Mouse (Mus musculus) R1 (cell line): ENCODE data around the gene Actl11.

Experiments
- DNase-seq: peaks from one replicate; pipeline ENCODE4 v3.0.0-alpha.2; 2018; ENCODE audit warnings: low read depth, low spot score

The Actl11 gene

DNA sequence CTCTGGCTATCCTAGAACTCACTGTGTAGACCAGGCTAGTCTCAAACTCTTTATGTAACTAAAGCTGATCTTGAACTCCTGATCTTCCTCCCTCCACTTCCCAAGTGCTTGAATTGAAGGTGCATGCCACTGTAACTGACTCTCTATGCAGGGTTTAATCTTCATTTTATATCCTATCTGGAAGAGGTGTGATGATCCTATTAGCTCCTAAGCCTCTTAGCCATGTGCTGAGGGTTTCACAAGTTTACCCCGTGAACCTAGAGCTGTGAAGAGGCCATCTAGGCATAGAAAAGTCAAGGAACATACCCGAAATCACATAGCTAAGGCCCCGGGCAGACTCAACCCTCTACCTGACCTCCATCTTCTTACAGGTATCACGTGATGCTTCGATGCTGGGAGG lies 8.8 kb upstream of the Actl11 start:
- DNase-seq = no peak

DNA sequence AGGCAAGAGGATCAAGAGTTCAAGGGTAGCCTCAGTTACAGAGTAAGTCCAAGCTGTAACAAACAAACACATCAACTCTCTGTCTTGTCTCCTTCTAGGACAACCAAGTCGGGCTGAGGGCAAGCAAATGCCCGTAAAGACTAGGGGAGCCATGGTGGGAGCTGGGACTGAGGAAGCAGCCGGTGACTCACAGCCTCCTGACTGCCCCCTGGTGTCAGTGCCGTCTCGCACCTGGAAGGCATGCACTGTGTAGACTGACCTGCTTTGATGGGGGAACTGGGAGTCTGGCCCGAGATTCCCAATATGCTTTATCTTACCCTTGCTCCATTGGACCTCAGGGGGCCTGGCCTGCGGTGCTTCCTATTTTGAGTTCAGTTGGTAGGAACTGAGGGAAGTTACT lies 5.2 kb upstream of the Actl11 start:
- DNase-seq = peak; percentile 64

DNA sequence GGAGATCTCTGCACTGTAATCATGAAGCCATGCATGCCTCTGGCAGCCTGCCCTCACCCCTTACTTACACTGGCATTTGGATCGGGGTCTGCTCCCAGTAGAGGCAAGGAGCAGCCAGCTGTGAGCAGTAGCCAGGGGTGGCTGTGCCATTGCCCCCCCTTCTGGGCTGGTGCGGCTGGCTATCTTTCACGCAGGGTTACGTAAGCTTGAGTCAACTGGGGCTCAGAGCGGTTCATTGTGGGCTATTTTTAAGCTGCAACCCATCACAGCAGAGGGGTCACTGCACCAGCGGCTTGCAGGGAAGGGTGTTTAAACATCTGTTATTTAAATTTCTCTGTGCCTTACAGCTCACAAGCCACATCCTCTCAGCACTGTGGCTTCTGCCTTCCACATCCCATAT lies 4.3 kb upstream of the Actl11 start:
- DNase-seq = no peak

DNA sequence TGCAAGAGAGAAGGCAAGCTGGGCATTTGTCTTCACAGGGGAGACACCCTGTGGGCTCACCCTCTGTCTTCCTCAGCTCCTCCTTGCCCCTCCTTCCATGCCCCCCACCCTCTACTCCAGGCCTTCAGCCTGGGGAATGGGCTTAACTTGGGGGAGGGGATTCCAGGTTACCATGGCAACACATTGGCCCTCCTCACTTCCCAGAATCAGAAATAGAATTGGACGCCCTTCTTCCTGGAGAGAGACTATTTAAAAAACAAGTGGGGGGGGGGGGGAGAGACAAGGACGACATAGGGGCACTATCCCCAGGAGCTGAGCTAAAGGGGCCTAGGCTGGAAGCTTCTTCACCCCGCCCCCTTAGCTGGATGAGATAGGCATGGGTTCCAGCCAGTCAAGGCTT lies 3.0 kb upstream of the Actl11 start:
- no peak for DNase-seq

DNA sequence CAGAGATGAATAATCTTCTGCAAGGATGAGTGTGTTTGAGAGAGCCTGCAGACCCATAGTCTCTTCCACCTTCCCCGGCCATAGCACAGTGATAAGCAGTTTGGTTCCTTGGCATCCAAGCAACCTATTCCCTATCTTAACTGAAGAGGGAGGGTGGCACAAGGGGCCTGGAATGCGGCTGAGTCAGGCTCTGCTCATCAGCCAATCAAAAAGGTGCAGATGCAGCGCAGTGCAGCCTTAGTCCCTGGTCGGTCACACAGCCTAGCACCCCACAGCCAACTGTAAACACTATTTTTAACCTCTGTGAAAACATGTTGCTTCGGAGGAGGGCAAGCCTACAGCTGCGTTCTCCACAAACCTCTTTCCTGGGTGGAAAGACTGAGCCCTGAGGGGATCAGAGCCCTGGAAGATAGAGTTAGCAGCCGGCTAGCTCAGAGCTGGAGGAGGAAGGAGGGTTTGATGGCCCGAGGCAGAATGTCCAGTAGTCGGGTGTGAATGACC lies 1.3 kb upstream of the Actl11 start:
- no peak for DNase-seq

DNA sequence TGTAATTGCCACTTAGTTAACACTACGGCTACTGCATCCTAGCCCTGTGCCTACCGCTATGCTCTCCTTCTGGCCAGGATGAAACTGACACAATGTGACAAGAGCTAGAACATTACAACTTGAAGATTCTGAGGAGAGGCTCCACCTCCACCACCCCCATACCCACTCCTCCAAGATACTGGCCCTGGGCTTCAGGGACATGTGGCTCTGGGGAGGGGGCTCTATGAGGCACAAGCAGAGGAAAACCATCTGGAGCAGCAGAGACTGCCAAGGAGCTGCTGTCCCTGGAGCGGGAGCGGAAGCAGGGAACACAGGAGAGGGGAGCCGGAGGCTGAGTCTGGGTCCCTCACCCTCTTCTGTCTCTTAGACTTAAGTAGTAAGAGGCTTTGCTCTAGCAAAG lies 520 bp upstream of the Actl11 start:
- no peak for DNase-seq

DNA sequence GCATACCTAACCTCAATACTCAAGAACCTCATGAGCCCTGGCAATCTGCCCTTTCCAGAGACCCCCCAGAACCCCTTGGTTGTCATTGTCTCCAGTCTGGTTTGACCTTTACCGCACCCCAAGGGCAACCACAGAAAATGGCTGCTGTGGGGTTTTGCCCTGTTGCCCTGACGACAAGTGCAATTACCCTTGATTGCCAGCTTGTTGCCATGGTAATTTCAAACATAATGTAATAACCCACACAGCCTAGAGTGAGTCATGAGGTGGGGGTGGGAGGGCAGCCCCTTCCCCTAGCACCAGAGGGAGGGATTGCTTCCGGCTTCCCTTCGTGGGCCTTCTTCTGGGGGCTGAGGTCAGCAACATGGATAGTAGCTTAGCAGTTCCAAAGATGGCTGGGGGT lies 4.0 kb downstream of the Actl11 start:
- DNase-seq = no peak

DNA sequence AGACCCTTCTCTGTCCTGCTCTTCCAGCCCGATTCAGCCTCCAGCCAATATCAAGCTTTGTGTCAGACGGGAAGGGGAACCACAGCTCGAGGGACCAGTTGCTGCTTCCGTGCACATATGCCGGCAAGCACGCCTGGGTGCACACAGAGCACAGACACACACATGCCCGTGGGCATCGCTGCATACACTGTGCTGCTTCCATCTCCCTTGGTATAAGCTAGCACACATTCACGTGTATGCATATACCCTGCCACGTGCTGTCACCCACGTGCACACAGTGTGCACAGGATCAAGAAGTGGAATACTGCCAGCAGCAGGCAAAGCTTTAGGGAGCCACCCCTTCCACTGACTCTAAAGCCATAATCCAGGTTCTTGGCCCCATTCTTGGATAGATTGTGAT lies 5.9 kb downstream of the Actl11 start:
- DNase-seq = no peak

DNA sequence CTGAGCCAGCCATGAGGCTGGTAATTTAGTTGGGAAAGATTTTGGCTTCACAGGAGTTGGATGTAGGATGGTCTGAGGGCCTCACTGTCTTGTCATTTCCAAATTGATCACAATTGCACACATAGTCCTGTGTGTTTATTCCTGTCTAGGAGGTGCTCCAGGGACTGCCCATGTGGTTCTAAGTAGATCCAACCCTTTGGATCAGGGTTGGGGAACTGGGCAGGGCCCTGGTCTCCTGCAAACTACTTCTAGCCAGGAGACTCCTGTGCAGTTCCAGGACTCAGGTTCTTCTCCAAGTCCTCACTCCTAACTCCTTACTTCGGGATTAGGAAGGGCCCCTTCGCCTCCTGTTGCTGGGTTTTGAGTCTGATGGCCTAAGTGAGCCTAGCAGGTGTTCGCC lies 7.1 kb downstream of the Actl11 start, which contains the start of gene Camkv:
Gene Camkv, plus strand, starts transcription at position 301 of the 400 bp plus-strand sequence.
- no peak for DNase-seq

DNA sequence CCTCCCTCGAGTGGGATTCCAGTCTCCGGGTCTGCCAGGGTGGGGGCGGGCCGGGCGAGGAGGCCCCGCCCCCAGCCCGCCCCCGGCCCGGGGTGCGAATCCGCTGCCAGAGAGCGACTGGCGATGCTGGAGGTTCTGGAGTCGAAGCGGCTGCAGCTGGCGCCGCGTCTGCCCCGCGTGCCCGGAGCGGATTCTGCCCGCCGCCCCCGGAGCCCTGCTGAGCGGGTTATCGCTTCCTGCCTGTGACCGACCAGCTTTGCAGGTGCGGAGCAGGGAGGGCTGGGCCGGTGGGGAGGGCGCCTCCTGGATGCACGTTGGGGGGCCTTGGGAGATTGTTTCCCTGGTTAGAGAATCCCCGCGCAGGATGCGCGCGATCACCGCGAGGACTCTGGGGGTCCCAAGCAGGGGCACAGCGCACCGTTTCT lies 7.5 kb downstream of the Actl11 start:
- DNase-seq = peak; percentile 81

DNA sequence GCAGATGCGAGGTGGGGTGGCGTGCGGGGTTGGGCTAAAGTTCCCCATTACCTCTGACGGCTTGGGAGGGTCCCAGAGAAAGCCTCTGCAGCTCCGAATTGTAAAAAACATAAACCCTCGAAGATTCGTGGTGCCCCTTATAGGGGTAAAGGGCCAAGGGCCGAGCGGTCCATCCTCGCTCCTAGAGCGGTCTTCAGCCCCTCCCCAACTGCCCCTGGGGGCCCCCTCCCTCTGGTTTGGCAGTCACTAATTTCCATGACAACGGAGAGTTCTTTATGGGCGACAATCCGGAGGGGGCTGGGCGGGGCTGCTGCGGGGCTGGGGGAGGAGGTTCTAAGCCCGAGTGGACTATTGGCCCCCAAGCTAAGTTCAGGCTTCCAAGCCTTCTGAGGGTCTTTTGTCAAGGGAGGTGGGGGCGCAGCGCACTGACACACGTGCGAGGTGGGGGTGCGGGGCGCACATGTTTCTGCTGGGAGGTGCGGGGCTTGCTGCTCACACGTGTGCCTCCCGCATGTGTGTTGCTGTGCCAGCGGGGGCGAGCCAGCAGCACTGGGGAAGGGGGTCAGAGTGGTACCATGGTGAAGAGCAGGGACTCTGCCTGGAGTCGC lies 8.1 kb downstream of the Actl11 start:
- peak; percentile 70 for DNase-seq

DNA sequence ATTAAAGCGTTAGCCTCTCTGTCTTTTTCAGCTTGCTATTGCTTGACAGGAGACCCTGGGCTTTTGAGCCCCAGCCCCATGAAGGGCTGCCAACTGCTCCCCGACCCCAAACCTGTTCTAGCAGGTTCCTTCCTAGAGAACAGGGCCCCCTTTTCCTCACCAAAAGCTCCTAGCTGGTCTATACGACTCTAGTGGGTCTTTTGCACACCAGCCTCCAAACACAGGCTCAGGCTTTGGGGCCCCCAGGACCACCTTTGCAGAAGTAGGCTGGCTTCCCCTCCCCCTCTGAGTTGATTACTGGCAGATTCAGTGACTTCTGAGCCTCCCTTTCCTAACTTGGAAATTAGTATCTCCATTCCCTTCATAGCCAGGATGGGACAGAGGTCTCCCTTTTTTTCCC lies 8.6 kb downstream of the Actl11 start:
- no peak for DNase-seq

DNA sequence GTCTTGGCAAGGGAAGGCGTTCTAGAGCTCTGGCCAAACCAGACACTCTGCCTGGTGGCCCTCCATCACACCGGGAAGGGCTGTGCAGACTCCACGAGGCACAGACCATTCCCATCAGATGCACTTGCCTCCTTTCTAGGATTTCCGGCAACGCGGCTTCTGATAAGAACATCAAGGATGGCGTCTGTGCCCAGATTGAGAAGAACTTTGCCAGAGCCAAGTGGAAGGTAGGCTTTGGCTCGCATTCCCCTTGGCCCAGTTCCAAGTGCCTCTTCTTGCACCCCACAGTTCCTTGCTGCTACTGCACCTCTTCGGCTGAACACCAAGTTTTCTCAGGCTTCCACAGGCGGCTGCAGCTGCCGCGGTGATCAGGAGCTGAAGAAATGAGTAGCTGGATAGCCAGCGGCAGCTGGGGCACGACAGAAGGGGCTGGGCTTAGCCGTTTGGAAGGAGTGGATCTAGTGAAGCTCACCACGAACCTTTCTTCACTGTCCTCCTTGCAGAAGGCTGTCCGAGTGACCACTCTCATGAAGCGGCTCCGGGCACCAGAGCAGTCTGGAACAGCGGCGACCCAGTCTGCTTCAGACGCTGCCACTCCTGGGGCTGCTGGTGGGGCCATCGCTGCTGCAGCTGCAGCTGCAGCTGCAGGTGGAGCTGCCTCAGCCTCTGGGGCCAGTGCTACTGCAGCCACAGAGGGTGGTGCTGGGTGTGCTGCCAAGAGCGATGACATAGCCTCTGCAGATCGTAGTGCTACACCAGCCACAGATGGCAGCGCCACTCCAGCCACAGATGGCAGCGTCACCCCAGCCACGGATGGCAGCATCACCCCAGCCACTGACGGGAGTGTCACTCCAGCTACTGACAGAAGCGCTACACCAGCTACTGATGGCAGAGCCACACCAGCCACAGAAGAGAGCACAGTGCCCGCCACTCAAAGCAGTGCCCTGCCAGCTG lies 19.2 kb downstream of the Actl11 start:
- no peak for DNase-seq

DNA sequence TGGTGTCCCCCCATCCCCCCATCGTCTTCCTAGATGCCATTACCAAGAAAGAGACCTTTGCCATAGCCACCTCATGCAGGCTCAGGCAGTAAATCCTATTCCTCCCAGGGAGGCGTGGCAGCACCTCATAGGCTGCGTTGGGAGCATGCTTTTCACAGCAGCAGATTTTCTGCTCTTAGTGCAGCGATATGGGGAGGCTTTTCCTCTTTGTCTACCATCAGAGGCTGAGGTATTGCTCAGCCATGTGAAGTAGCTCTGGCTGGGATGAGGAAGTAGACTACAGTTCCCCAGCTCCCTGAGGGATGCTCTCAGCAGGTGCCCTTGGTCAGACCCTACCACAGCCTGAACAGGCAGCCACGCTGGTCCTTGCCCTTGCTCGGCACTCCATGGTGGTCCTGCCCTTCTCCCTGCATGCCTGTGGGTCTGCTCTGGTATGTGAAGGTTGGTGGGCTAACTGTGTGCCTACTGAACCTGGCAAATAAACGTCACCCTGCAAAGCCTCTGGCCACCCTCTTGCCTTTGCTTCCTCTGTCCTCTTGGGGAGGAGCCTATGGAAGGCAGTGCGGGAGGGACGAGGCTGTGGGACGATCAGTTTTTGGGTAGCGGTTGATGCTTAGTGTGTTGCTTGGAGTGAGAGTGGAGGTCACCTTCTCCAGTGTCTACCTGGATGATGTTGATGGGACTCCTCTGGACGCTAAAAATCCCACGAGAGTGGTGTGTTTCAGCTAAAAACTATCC lies 21.1 kb downstream of the Actl11 start:
- DNase-seq = no peak

DNA sequence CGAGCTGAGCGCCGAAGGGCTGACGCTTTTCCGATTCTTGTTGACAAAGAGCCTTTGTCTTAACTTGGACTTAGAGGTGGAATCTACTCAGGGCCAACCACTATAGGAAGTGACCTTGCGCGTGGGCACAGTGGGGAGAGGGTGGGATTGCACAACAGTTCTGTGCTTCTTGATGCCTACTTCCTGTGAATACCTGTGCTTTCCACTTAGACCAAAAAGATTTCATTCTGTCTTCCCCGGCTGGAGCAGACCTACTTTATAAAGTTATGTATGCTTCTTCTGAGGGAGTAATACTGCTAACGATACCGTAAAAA lies 21.6 kb downstream of the Actl11 start, which contains the start of gene Traip:
Gene Traip, plus strand, starts transcription at position 215 of the 314 bp plus-strand sequence.
- no peak for DNase-seq

DNA sequence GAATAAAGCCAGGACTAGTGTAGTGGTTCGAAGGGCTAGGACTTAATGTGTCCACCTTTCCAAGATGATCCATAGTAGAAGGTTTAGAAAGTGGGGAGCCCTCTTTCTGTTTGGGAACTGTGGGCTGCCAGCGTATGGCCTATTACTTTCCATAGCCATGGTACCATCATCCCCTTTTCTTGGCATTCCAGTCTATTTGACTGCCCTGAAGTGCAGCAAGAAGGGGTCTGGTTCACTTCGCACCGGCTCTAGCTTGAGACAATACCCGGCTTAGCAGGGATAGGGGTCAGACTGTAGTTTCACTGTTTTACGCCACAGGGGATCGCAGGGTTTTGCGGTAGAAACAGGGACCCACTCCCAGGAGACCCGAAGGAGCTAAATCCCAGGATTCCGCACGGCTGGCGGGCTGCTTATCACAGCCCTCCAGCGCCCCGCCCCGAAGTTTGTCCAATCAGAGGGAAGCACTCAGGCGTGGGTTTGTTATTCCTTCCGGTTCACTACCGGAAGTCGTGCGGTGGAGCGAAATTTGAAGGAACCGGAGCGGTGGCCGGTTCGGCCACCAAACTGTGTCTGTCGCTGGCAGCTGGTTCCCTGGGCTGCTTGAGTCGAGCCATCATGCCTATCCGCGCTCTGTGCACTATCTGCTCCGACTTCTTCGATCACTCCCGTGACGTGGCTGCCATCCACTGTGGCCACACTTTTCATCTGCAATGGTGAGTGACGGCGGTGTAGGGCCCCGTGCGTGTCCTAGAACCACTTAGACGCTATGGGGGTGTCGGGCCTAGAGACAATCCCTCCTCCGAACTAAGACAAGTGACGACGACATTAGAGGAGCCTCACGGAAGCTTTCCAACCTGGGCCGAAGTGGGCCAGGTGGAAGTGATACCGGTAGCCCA lies 22.4 kb downstream of the Actl11 start:
- DNase-seq = peak; percentile 97

DNA sequence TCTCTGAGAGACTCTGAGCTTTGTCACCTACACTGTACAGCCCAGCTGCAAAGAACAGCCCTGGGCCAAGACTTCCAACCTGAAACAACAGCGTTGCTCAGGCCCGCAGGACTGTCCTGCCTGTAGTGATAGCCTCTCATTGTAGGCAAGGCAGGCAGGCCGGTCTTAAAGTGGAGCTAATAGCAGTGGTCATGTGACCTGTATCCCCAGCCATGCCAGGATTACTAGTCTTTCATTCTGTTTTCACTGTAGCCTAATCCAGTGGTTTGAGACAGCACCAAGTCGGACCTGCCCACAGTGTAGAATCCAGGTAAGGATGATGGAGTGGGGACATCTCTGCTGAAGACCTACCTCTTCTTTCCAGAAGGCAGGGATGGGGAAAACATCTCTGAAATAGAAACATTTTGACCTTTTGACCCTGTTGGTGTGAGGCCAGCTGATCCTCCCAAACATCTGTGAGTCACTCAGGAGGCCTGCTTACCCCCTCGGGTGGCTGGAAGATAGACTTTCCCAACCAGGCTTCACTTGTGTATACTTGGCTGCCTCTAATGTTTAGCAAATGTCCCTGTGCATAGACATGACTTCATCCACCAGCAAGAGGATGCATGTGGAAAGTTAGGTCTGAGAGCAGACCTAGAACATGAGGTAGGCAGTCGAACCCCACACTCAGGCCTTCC lies 27.5 kb downstream of the Actl11 start:
- DNase-seq = no peak

DNA sequence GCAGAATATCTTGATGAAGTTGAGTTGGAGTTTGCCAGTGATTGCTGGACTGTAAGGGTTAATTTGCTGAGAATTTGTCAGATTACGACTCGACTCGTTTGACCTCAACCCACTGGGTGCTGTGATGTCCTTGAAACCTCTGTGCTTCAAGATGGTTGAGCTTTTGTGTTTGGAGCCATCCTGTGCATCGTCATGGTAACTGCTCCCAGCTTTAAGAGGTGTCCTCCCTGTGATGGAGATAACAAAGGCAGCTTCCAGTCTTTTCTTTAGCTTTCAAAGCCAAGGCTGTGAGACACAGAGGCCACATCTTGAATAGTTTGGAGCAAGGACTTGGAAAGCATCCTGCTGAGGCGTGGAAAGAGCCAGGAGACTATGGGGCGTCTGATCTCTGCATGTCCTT lies 28.9 kb downstream of the Actl11 start:
- peak; percentile 91 for DNase-seq

DNA sequence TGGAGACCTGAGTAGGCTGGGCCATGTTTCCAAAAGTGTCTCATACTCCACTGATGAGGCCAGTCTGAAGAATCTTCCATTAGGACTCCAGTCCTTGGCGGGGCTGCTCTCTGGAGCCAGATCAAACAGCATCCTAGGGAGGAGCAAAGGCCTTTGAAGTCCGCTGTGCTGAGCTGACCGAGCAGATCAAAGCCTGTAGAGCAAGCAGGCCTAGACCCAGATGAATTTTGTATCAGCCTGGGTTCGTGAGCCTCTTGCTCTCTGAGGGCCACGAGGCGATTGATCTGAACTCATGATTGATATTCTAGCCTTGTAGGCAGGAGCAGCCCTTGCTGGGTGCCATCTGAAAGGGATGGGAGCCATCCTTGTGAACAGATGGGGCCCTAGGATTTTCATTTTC lies 31.6 kb downstream of the Actl11 start:
- no peak for DNase-seq

DNA sequence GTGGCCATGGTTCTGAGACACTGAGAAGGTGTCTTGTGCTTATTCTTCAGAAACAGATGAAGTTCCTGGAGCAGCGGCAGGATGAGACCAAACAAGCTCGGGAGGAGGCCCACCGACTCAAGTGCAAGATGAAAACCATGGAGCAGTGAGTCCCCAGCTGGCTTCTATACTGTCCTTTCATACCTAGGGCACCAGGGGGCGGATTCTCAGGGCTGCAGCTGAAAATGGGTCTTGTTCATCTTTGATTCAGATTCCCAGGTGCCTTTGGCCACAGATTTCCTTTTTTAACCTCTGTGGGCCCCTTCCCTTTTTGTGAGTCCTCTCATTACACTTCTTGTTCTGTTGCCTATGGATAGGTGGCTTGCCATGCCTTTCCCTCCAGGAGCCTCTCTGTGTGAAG lies 32.7 kb downstream of the Actl11 start:
- peak; percentile 66 for DNase-seq

DNA sequence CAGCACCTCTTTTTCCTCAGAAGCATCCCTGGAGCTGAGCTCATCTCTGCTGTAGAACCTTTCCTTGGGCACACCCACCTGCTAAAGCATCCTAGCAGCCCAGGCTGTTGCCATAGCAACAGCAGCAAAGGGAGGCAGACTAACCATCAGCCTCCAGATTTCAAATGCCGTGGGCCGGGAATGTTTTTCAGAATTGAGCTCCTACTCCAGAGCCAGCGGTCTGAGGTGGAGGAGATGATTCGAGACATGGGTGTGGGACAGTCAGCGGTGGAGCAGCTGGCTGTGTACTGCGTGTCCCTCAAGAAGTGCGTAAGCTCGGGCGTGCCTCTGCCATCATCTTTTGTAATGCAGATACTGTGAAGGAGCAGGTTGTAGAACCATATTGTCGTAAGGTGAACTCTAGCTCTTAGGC lies 33.1 kb downstream of the Actl11 start:
- peak; percentile 91 for DNase-seq
